Mouse (Mus musculus) stomach, embryonic 16.5 days (tissue): Measurements from ENCODE around the gene Hpse2. TPM values are rescaled to one million over a fixed set of nuclear protein-coding genes. Genes with fewer than 3 reads are reported as not detected.
A peak's percentile ranks its signal among the peaks of the same experiment; 100 is the strongest.

ENCODE experiments used
- ATAC-seq: fragments of 200-750 bp; cut with Nextera tagmentation; 2 replicates; pipeline ENCODE4 v1.8.0; 2017; ENCODE audit warnings: moderate number of reproducible peaks, moderate TSS enrichment; ENCODE audit not compliant: insufficient read depth, low FRiP score
- H3K27ac ChIP-seq: fragments of 300-500 bp; sonication (generic); 2 replicates; pipeline ENCODE4 v1.5.1; 2014; ENCODE audit warnings: low read length
- H3K27me3 ChIP-seq: fragments of 300-500 bp; sonication (generic); 2 replicates; pipeline ENCODE4 v1.6.1; 2014; ENCODE audit warnings: low read length, control low read depth, mixed read lengths; ENCODE audit not compliant: control insufficient read depth, insufficient read depth
- H3K36me3 ChIP-seq: fragments of 300-500 bp; sonication (generic); 2 replicates; pipeline ENCODE4 v1.6.1; 2014; ENCODE audit warnings: low read length; ENCODE audit not compliant: control insufficient read depth, insufficient read depth
- H3K4me1 ChIP-seq: fragments of 300-500 bp; sonication (generic); 2 replicates; pipeline ENCODE4 v1.6.1; 2014; ENCODE audit warnings: low read length, control low read depth, mixed read lengths; ENCODE audit not compliant: control insufficient read depth, insufficient read depth
- H3K4me2 ChIP-seq: fragments of 300-500 bp; sonication (generic); 2 replicates; pipeline ENCODE4 v1.6.1; 2014; ENCODE audit warnings: low read depth, low read length, mixed read lengths
- H3K4me3 ChIP-seq: fragments of 300-500 bp; sonication (generic); replicated peaks from 2 replicates; pipeline ENCODE4 v1.5.1; 2014; ENCODE audit warnings: mild to moderate bottlenecking, low read length
- H3K9ac ChIP-seq: fragments of 300-500 bp; sonication (generic); 2 replicates; pipeline ENCODE4 v1.6.1; 2014; ENCODE audit warnings: low read length
- H3K9me3 ChIP-seq: fragments of 300-500 bp; sonication (generic); replicated peaks from 2 replicates; pipeline ENCODE4 v1.6.1; 2016; ENCODE audit warnings: low read length, control low read depth; ENCODE audit not compliant: control insufficient read depth
- WGBS: fragments of 180-500 bp; shearing (Covaris S2); extraction: QIAGEN DNeasy Blood & Tissue Kit; methylation state at CpG from one replicate; pipeline ENCODE4 v1.1.7; 2014; 5-methylcytosine and 5-hydroxymethylcytosine counted together
- polyA plus RNA-seq: library from polyadenylated mRNA; unstranded; fragments of >200 nt; fragmentation: Nextera tagmentation; extraction: Ambion mirVana; gene quantifications from 2 replicates; pipeline ENCODE4 v1.2.1, GENCODE M21; 2015

Gene Hpse2
- polyA plus RNA-seq, 1 experiment from 2014 or later = 6.6 TPM

DNA sequence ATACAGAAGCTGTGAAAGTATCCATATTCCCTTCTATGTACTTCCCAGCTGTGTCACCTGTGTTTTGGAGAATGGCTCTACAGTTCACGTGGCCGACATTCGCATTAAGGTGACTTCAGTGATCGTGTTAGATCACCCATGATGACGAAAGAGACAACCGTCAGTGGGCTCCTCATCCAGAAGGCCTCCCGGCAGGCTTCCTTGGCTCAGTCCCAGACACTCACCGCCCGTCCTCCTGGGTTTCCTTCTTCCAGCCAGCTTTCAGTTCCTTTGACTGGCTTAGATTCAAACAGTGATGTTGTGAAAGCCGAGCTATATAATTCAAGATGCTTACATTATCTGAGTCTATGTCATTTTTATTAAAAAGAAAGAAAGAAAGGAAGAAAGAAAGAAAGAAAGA lies 550.6 kb downstream of the Hpse2 start:
- no peaks in the 10 kb centered on the region for H3K27me3 ChIP-seq
- no peaks in the 10 kb centered on the region for H3K36me3 ChIP-seq
- H3K4me3 ChIP-seq = no peak overlapping the region
- no peak overlapping the region for H3K9ac ChIP-seq
- no peak overlapping the region for H3K27ac ChIP-seq
- H3K9me3 ChIP-seq = no peaks in the 10 kb centered on the region
- WGBS = 60% methylated on average over 10 of the region's 10 CpGs
- no peak overlapping the region for H3K4me2 ChIP-seq
- H3K4me1 ChIP-seq = no peaks in the 10 kb centered on the region
- ATAC-seq = no peak

DNA sequence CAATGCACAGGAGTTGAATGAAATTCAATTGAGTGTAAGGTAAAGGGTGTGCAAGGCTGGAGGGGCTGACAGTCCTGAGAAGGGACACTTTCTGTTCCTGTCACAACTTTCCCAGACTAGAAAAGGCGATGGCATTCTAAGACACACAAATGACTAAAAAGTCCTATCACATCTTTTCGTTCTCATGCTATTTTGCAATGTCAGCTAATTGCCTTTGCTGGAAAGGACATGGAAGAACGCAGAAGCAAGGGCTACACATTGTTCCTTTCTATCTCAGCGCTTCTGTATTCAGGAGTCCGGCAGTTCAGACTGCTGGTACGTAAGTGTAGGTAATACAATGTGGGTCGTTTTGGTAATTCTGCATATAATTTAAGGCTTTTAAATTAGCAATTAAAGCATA lies 555.0 kb downstream of the Hpse2 start:
- H3K4me2 ChIP-seq = no peak overlapping the region
- WGBS = 88% methylated on average over 7 of the region's 7 CpGs
- no peak overlapping the region for H3K27ac ChIP-seq
- H3K4me3 ChIP-seq = no peak overlapping the region
- H3K4me1 ChIP-seq = no peaks in the 10 kb centered on the region
- no peaks in the 10 kb centered on the region for H3K27me3 ChIP-seq
- H3K9ac ChIP-seq = no peak overlapping the region
- H3K9me3 ChIP-seq = no peaks in the 10 kb centered on the region
- no peaks in the 10 kb centered on the region for H3K36me3 ChIP-seq
- no peak for ATAC-seq

DNA sequence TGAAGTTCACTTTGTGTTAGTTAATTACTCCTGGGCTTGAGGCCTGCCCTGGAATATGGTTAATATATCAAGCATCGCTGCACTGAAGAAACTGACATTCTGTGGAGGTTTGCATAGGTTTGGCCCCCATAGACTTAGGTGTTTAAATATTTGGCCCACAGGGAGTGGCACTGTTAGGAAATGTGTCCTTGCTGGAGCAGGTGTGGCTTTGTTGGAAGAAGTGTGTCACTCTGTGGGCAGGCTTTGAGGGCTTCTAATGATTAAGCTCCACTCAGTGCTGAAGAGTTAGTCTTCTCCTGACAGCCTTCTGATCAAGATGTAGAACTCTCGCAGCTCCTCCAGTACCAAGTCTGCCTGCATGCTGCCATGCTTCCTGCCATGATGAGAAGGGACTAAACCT lies 555.9 kb downstream of the Hpse2 start:
- Histone ChIP-seq H3K4me3 (no peak overlapping the region), H3K27ac (no peak overlapping the region), H3K9ac (no peak overlapping the region), H3K36me3 (no peaks in the 10 kb centered on the region), H3K4me2 (no peak overlapping the region), H3K9me3 (no peaks in the 10 kb centered on the region), H3K27me3 (no peaks in the 10 kb centered on the region), H3K4me1 (peaks cover 6% of the 10 kb centered on the region)
- peak; percentile 86 for ATAC-seq
- WGBS = 64% methylated on average over 2 of the region's 2 CpGs

DNA sequence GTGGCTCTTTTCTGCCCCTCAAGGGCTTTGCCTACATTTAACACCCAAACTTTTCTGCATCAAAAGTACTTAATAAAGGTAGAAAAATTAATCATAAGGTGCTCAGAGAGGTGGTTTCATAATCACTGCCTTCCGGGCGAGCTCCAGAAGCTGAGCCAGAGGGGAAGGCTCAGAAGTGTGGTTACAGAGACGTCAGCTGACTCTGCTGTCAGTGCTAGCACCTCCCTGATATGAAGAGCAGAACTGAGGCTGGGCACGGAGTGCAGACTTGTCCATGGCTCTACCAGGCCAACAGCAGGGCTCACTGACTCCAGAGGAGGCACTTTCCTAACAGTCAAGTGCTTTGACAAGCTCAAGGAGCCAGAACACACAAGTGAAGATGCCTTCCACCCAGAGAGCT lies 559.0 kb downstream of the Hpse2 start:
- H3K27me3 ChIP-seq = no peaks in the 10 kb centered on the region
- H3K27ac ChIP-seq = no peak overlapping the region
- no peak overlapping the region for H3K9ac ChIP-seq
- 57% methylated on average over 4 of the region's 4 CpGs for WGBS
- no peaks in the 10 kb centered on the region for H3K36me3 ChIP-seq
- no peak for ATAC-seq
- H3K4me3 ChIP-seq = no peak overlapping the region
- H3K9me3 ChIP-seq = no peaks in the 10 kb centered on the region
- peaks cover 6% of the 10 kb centered on the region for H3K4me1 ChIP-seq
- H3K4me2 ChIP-seq = no peak overlapping the region

DNA sequence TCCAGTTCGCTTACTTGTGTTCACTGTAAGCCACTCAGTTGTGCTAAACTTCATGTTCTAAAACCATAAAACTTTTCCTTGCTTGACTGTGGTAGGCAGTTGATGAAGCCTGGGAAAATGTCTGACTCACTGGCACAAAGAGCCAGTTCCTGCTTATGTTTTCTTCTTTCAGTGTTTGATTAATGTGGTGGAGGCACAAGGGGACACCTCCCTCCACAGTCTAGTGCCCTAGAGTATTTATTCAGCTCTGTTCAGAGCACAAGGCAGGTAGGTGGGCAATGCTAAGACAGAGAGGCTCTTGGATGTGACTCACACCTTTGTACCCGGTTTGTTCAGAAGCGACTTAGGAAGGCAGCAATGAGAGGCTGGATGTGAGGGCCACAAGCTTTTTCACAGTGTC lies 560.3 kb downstream of the Hpse2 start:
- no peak overlapping the region for H3K4me2 ChIP-seq
- no peak overlapping the region for H3K9ac ChIP-seq
- no peak overlapping the region for H3K27ac ChIP-seq
- peaks cover 6% of the 10 kb centered on the region for H3K4me1 ChIP-seq
- no peaks in the 10 kb centered on the region for H3K27me3 ChIP-seq
- H3K36me3 ChIP-seq = no peaks in the 10 kb centered on the region
- no peak for ATAC-seq
- 79% methylated on average over 3 of the region's 3 CpGs for WGBS
- no peaks in the 10 kb centered on the region for H3K9me3 ChIP-seq
- no peak overlapping the region for H3K4me3 ChIP-seq

DNA sequence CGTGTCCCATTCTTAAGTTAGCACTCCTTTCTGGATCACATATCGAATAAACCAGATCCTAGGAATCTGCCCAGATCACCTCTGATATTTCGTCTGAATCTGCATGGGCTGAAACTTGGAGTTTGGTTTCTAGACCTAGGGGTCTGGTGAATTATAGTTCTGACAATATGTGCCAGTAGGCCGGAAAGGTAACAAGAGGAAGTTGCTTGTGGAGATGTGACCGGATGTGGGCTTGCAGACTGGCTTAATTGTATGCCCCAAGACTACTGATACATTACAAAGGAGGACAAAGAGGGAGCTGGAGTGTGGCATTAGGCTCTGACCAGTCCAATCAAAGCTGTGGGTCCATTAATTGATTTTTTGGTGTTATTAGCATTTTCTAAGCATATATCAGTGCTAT lies 568.0 kb downstream of the Hpse2 start:
- no peaks in the 10 kb centered on the region for H3K4me1 ChIP-seq
- no peak overlapping the region for H3K4me2 ChIP-seq
- ATAC-seq = no peak
- H3K9me3 ChIP-seq = no peaks in the 10 kb centered on the region
- 90% methylated on average over 5 of the region's 5 CpGs for WGBS
- H3K36me3 ChIP-seq = no peaks in the 10 kb centered on the region
- H3K27me3 ChIP-seq = no peaks in the 10 kb centered on the region
- H3K27ac ChIP-seq = no peak overlapping the region
- H3K9ac ChIP-seq = no peak overlapping the region
- no peak overlapping the region for H3K4me3 ChIP-seq

DNA sequence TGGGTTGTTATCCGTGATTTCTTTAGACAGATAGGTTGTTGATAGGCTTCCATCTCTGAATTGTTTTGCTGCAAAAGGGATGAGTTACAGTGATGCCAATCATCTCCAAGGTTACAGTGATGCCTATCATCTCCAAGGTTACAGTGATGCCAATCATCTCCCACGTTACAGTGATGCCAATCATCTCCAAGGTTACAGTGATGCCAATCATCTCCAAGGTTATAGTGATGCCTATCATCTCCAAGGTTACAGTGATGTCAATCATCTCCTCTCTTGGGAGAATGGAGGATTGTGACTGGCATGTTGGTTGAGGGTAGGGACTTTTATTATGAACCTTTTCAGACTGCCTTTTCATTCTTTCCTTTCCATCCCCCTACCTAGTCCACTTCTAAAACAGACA lies 570.4 kb downstream of the Hpse2 start:
- Histone ChIP-seq H3K27me3 (no peaks in the 10 kb centered on the region), H3K4me3 (no peak overlapping the region), H3K4me1 (0 out of 2 replicates have a peak, but pooled peaks cover 4% of the 10 kb centered on the region), H3K36me3 (no peaks in the 10 kb centered on the region), H3K9me3 (no peaks in the 10 kb centered on the region), H3K4me2 (no peak overlapping the region), H3K27ac (no peak overlapping the region), H3K9ac (no peak overlapping the region)
- WGBS = 75% methylated on average over 2 of the region's 2 CpGs
- ATAC-seq = no peak

DNA sequence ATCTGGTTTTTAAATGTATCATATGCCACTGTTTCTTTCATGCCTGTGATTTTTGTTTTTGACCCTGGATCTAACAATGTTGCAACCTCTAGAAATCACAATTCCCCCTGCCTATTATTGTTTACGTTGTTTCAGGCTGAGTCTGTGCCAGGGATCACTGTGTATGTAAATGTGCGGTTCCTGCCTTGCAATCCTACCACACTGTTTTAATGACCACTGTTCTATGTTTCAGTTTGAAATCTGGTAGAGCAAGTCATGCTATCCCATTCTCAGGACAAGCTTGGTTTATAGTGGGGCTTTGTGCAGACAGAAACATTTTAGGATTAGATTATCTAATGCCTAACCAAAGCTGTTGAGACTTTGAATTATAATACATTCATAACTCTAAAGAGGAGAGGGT lies 571.9 kb downstream of the Hpse2 start:
- Histone ChIP-seq H3K27ac (no peak overlapping the region), H3K9me3 (no peaks in the 10 kb centered on the region), H3K27me3 (no peaks in the 10 kb centered on the region), H3K9ac (no peak overlapping the region), H3K36me3 (no peaks in the 10 kb centered on the region), H3K4me3 (no peak overlapping the region), H3K4me1 (0 out of 2 replicates have a peak, but pooled peaks cover 4% of the 10 kb centered on the region), H3K4me2 (no peak overlapping the region)
- 82% methylated on average over 2 of the region's 2 CpGs for WGBS
- ATAC-seq = no peak

DNA sequence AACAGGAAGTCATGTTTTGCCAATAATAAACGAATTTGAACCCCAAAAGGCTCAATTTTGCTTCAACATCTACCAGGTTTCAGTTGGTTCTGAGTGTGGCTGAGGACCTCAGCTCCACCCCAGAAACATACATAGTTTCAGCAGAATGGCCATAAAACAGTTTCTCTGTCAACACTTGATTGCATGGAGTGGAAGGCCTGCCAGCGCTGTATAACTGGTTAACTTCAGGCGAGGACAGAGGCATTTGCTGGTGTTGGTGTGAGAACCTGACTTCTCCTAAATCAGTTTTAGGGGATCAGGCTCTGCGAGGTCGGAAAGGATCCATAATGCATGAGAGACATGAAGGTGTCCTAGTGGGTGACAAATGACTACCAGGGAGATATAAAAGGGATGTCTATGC lies 578.0 kb downstream of the Hpse2 start:
- Histone ChIP-seq H3K36me3 (no peaks in the 10 kb centered on the region), H3K9me3 (no peaks in the 10 kb centered on the region), H3K4me2 (no peak overlapping the region), H3K9ac (no peak overlapping the region), H3K4me1 (0 out of 2 replicates have a peak, but pooled peaks cover 4% of the 10 kb centered on the region), H3K27ac (no peak overlapping the region), H3K27me3 (no peaks in the 10 kb centered on the region), H3K4me3 (no peak overlapping the region)
- 70% methylated on average over 5 of the region's 5 CpGs for WGBS
- no peak for ATAC-seq

DNA sequence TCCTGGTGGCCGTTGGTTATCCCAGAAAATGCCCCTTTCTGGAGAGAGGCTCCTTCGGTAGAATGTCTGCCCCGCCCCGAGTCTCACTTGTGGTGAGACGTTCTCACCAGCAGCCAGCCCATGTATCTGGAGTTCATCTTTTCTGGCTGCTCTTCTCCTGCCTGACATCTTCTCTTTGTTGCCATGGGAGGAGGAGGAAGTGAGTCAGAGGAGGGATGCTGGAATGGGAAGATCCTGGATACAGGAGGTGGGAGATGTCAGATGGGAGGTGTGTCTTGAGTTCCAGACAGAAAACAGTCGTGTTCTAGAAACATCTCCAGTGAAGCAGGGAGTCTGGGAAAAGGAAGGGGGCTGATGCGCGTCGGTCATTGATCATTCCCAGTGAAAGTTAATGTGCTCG lies 578.7 kb downstream of the Hpse2 start:
- ATAC-seq = no peak
- H3K4me2 ChIP-seq = no peak overlapping the region
- H3K4me3 ChIP-seq = no peak overlapping the region
- H3K27ac ChIP-seq = no peak overlapping the region
- H3K9me3 ChIP-seq = no peaks in the 10 kb centered on the region
- H3K9ac ChIP-seq = no peak overlapping the region
- WGBS = 71% methylated on average over 10 of the region's 10 CpGs
- no peaks in the 10 kb centered on the region for H3K27me3 ChIP-seq
- H3K4me1 ChIP-seq = 0 out of 2 replicates have a peak, but pooled peaks cover 4% of the 10 kb centered on the region
- H3K36me3 ChIP-seq = no peaks in the 10 kb centered on the region
